Mouse (Mus musculus): ENCODE measurements around the gene Ints5. TPM values are rescaled to one million over a fixed set of nuclear protein-coding genes. Genes with fewer than 3 reads are reported as not detected.
A peak's percentile ranks its signal among the peaks of the same experiment; 100 is the strongest.

The Ints5 gene
- polyA plus RNA-seq, 1 experiment: 48.0 TPM

DNA sequence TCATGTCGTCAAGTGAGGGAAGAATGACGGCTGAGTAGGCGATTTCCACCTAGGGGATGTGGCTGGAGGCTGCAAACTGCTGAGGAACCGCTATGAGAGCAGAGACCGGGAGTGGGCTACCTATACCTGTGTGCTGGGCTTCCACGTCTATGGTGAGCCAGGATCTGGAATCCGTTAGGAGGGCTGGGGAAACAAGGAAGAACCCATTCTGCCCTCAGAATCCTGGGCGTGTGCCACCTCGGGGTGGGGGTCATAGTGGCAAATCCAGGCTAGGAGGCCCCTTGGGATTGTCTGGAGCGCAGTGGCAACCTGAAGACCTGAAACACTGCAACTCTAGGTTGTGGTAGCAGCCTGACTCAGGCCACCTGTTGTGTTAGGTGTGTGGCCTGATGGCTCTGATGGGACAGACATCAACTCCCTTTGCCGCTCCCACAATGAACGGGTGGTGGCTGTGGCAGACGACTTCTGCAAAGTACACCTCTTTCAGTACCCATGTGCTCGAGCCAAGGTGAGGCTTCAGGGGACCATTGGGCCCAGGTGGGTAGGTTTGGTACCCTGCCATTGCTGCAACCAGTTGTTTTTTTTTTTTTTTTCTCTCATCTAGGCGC, 47.8 kb downstream of the Ints5 start:
- Histone ChIP-seq H3K36me3 (ENCODE audit: control insufficient read depth, insufficient read depth) (peaks cover 74% of the 10 kb centered on the region), H3K4me3 (ENCODE audit: insufficient read depth, poor library complexity, severe bottlenecking) (no peak overlapping the region)
- TF ChIP-seq MYOG (IDR thresholded peaks at IDR 0.05; ENCODE audit: control insufficient read depth, extremely low read depth, insufficient read length): no peak
- TF ChIP-seq CEBPB (IDR thresholded peaks at IDR 0.05; ENCODE audit: low read depth): no peak
- TF ChIP-seq FOSL1 (IDR thresholded peaks at IDR 0.05; ENCODE audit: insufficient read depth, low read length, poor library complexity, severe bottlenecking): no peak
- TF ChIP-seq CTCF (IDR thresholded peaks at IDR 0.05; ENCODE audit: control insufficient read depth, insufficient read depth, insufficient read length): no peak
- TF ChIP-seq USF1 (IDR thresholded peaks at IDR 0.05; ENCODE audit: low read depth): no peak
- no peak for TF ChIP-seq MAX (IDR thresholded peaks at IDR 0.05)
- TF ChIP-seq MYOD1 (IDR thresholded peaks at IDR 0.05; ENCODE audit: control insufficient read depth, insufficient read length, low read depth): no peak

DNA sequence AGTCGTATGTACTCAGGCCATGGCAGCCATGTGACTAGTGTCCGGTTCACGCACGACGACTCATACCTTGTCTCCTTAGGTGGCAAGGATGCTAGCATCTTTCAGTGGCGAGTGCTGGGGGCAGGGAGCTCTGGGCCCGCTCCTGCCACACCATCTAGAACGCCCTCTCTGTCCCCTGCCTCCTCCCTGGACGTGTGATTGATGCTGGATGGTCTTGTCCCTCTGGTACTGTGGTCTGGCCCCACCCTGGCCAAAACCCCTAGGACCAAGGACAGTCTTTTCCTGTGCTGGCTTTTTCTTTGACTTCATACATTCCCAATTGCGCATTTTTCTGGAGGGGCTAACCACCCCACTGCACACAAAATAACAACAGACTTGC, 48.3 kb downstream of the Ints5 start:
- peaks cover 75% of the 10 kb centered on the region for H3K36me3 ChIP-seq (ENCODE audit: control insufficient read depth, insufficient read depth)
- H3K27me3 ChIP-seq (ENCODE audit: control insufficient read depth, insufficient read depth, insufficient read length): no peaks in the 10 kb centered on the region
- H3K79me3 ChIP-seq (ENCODE audit: low read depth): peaks cover 32% of the 10 kb centered on the region
- TF ChIP-seq CEBPB (IDR thresholded peaks at IDR 0.05; ENCODE audit: low read depth) (no peak), USF1 (IDR thresholded peaks at IDR 0.05; ENCODE audit: low read depth) (no peak), MYOD1 (IDR thresholded peaks at IDR 0.05; ENCODE audit: control insufficient read depth, insufficient read length, low read depth) (no peak), CTCF (IDR thresholded peaks at IDR 0.05; ENCODE audit: control insufficient read depth, insufficient read depth, insufficient read length) (no peak), MAX (IDR thresholded peaks at IDR 0.05) (no peak), FOSL1 (IDR thresholded peaks at IDR 0.05; ENCODE audit: insufficient read depth, low read length, poor library complexity, severe bottlenecking) (no peak), MYOG (IDR thresholded peaks at IDR 0.05; ENCODE audit: control insufficient read depth, extremely low read depth, insufficient read length) (no peak)
- peaks cover 51% of the 10 kb centered on the region for H3K79me2 ChIP-seq (ENCODE audit: control insufficient read depth, insufficient read depth)
- H3K4me3 ChIP-seq (ENCODE audit: insufficient read depth, poor library complexity, severe bottlenecking): peak overlapping the region; percentile 16
- H3ac ChIP-seq (ENCODE audit: control insufficient read depth, insufficient read length, low read depth): peak overlapping the region; percentile 43

More for the DNA sequence above, 47.8 kb downstream of the Ints5 start:
- H3K27me3 ChIP-seq (ENCODE audit: control insufficient read depth, insufficient read depth, insufficient read length): no peaks in the 10 kb centered on the region
- H3K79me2 ChIP-seq (ENCODE audit: control insufficient read depth, insufficient read depth): peaks cover 46% of the 10 kb centered on the region
- peaks cover 32% of the 10 kb centered on the region for H3K79me3 ChIP-seq (ENCODE audit: low read depth)
- no peak overlapping the region for H3ac ChIP-seq (ENCODE audit: control insufficient read depth, insufficient read length, low read depth)

DNA sequence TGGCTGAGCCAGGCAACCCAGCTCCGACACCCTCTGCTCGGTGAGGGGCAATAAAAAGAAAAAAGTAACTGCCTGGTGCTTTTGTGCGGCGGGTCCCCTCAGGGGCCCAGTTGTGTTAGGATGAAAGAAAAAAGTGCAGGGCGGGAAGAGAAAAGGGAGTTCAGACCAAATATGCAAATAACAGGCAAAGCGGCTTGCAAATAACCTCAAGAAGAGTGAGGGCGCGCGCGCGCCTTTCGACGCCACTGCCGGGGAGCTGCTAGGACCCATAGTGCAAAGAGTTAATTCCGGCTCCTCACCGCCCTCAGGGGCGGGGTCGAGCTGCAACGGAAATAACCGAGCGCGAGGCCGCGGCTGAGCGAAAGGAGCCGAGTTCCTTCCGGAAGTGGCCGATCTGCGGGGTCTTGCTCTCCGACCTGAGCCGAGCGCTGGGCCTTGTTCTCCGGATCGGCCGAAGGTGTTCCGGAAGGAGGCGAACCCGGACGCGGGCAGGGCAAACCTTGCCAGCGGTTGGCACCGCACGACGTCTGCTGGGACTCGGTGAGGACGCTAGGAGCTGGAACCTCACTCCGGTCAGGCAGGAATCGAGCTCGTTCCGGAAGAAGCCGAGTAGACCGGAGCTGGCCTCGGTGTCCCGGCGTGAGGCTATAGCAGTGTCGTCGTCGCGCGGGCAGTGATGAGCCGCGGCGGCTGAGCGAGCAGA, 48.9 kb downstream of the Ints5 start, which contains the start of gene Mta2:
Gene Mta2, plus strand, starts transcription at position 361 of the 703 bp plus-strand sequence.
- H3K79me2 ChIP-seq (ENCODE audit: control insufficient read depth, insufficient read depth): peaks cover 55% of the 10 kb centered on the region
- no peaks in the 10 kb centered on the region for H3K27me3 ChIP-seq (ENCODE audit: control insufficient read depth, insufficient read depth, insufficient read length)
- H3ac ChIP-seq (ENCODE audit: control insufficient read depth, insufficient read length, low read depth): peak within 1 kb of the TSS; percentile 97
- H3K79me3 ChIP-seq (ENCODE audit: low read depth): peaks cover 32% of the 10 kb centered on the region
- H3K36me3 ChIP-seq (ENCODE audit: control insufficient read depth, insufficient read depth): peaks cover 75% of the 10 kb centered on the region
- TF ChIP-seq MAX (IDR thresholded peaks at IDR 0.05) (peak; percentile 72), USF1 (IDR thresholded peaks at IDR 0.05; ENCODE audit: low read depth) (no peak)
- H3K4me3 ChIP-seq (ENCODE audit: insufficient read depth, poor library complexity, severe bottlenecking): peak within 1 kb of the TSS; percentile 92

- H3K27me3 ChIP-seq (ENCODE audit: control insufficient read depth, insufficient read depth, insufficient read length): no peaks in the 10 kb centered on the region
- H3K36me3 ChIP-seq (ENCODE audit: control insufficient read depth, insufficient read depth): peaks cover 78% of the 10 kb centered on the region
- no peak for TF ChIP-seq MAX (IDR thresholded peaks at IDR 0.05)
- TF ChIP-seq CTCF (IDR thresholded peaks at IDR 0.05; ENCODE audit: control insufficient read depth, insufficient read depth, insufficient read length): no peak
- TF ChIP-seq MYOD1 (IDR thresholded peaks at IDR 0.05; ENCODE audit: control insufficient read depth, insufficient read length, low read depth): no peak
- TF ChIP-seq USF1 (IDR thresholded peaks at IDR 0.05; ENCODE audit: low read depth): no peak
- peaks cover 36% of the 10 kb centered on the region for H3K79me3 ChIP-seq (ENCODE audit: low read depth)
- H3K4me3 ChIP-seq (ENCODE audit: insufficient read depth, poor library complexity, severe bottlenecking): peak overlapping the region; percentile 92
- peak overlapping the region; percentile 97 for H3ac ChIP-seq (ENCODE audit: control insufficient read depth, insufficient read length, low read depth)
- H3K79me2 ChIP-seq (ENCODE audit: control insufficient read depth, insufficient read depth): peaks cover 60% of the 10 kb centered on the region
These were observed 49.6 kb downstream of the Ints5 start for GRCm38 (mm10) chr19:8942276-8942964.

DNA sequence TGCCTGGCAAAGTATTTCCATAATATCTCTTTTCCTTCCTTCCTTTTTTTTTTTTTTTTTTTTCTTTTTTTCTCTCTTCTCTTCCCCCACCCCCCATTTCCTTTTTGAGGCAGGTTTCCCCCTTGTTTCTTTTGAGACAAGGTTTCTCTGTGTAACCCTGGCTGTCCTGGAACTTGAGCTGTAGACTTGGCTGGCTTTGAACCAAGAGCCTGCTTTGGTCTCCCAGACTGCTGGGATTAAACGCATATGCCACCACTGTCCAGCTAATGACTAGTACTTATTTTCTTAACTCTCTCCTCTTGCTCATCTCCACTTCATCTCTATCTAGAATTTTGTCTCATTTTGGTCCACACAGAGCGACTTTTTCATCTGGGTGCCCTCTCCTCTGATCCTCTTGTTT, 50.2 kb downstream of the Ints5 start:
- H3K27me3 ChIP-seq (ENCODE audit: control insufficient read depth, insufficient read depth, insufficient read length): no peaks in the 10 kb centered on the region
- H3K4me3 ChIP-seq (ENCODE audit: insufficient read depth, poor library complexity, severe bottlenecking): peak overlapping the region; percentile 92
- H3ac ChIP-seq (ENCODE audit: control insufficient read depth, insufficient read length, low read depth): peak overlapping the region; percentile 33
- peaks cover 38% of the 10 kb centered on the region for H3K79me3 ChIP-seq (ENCODE audit: low read depth)
- TF ChIP-seq MYOG (IDR thresholded peaks at IDR 0.05; ENCODE audit: control insufficient read depth, extremely low read depth, insufficient read length): no peak
- no peak for TF ChIP-seq MAX (IDR thresholded peaks at IDR 0.05)
- TF ChIP-seq CEBPB (IDR thresholded peaks at IDR 0.05; ENCODE audit: low read depth): no peak
- TF ChIP-seq FOSL1 (IDR thresholded peaks at IDR 0.05; ENCODE audit: insufficient read depth, low read length, poor library complexity, severe bottlenecking): no peak
- no peak for TF ChIP-seq CTCF (IDR thresholded peaks at IDR 0.05; ENCODE audit: control insufficient read depth, insufficient read depth, insufficient read length)
- no peak for TF ChIP-seq MYOD1 (IDR thresholded peaks at IDR 0.05; ENCODE audit: control insufficient read depth, insufficient read length, low read depth)
- TF ChIP-seq USF1 (IDR thresholded peaks at IDR 0.05; ENCODE audit: low read depth): no peak
- peaks cover 65% of the 10 kb centered on the region for H3K79me2 ChIP-seq (ENCODE audit: control insufficient read depth, insufficient read depth)
- H3K36me3 ChIP-seq (ENCODE audit: control insufficient read depth, insufficient read depth): peaks cover 79% of the 10 kb centered on the region
